ENCODE assay signal across 11 mouse cellular contexts in the genomic region with DNA sequence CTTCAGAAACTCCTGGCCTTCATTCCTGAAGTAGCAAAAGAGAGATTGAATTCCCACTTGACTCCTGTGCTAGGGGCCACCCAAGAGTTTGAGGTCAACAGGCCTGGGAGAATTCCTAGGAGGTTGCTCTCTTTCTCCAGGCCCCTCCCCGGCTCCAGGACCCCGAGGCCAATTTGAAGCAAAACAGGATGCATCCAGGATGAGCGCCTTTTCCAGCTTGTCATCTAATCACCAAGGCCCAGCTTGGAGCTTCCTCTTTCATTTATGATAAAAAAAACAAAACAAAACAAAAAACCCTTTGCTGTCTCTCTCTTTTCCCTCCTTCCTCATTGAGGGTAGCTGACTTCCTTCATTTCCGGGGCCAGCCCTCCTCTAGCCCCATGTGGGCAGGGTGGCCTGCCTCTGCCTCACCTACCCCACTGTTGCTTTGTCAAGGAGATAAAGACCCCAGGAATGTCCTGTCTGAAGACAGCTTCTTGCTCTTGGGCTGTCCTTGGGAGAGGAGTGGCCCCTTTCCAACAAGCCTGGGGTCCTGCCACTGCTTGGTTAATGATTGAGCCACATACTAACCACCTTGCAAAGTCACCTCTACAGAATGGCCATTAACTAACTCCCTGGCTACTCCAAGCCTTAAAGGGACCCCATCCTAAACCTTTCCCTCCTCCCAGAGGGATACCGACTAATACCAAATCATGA. TPM values are rescaled to one million over a fixed set of nuclear protein-coding genes. Genes with fewer than 3 reads are reported as not detected.
DNase-seq lines count a peak whose midpoint lies in the region; ATAC-seq lines count a peak whose summit lies in the region.
"Had no signal": no experiment of that assay in that cellular context is flagged by ENCODE, and none has a peak within 500 bp of the region (broad histone marks: within the 10 kb centered on the region; RNA-seq: fewer than 3 reads in every experiment).

No protein-coding gene starts in this region.

- 0 out of 2 replicates have a peak, but pooled peaks cover 14% of the 10 kb centered on the region for H3K27me3 ChIP-seq in intestine, embryonic 14.5 days (replicated peaks; ENCODE audit: control insufficient read depth, insufficient read depth, low read length)
- peaks cover 7% of the 10 kb centered on the region; the same call in 1 of the 2 replicates for H3K27me3 ChIP-seq in intestine, embryonic 15.5 days (replicated peaks)
- H3K27me3 ChIP-seq in forebrain, embryonic 14.5 days (replicated peaks; ENCODE audit: control insufficient read depth, insufficient read depth, low read length), result 0 out of 2 replicates have a peak, but pooled peaks cover 15% of the 10 kb centered on the region

- H3K79me2 ChIP-seq in macrophage (ENCODE audit: inconsistent target), result peaks cover 82% of the 10 kb centered on the region

- peak overlapping the region; percentile 4; the same call in 1 of the 2 replicates for H3K4me2 ChIP-seq in intestine, embryonic 14.5 days (ENCODE audit: low read length)
- no peak overlapping the region; the same call in 1 of the 2 replicates for H3K4me2 ChIP-seq in intestine, embryonic 15.5 days (replicated peaks)
- no peak overlapping the region for H3K4me2 ChIP-seq in forebrain, embryonic 14.5 days (ENCODE audit: low read length)
- H3K4me2 ChIP-seq: embryonic facial prominence, embryonic 15.5 days had no signal

- no peaks in the 10 kb centered on the region; the same call in 1 of the 2 replicates for H3K4me1 ChIP-seq in intestine, embryonic 14.5 days (replicated peaks; ENCODE audit: control insufficient read depth, insufficient read depth, low read length)
- no peaks in the 10 kb centered on the region for H3K4me1 ChIP-seq in intestine, embryonic 15.5 days (replicated peaks)
- H3K4me1 ChIP-seq in forebrain, embryonic 14.5 days (ENCODE audit: control insufficient read depth, insufficient read depth, low read length), result no peaks in the 10 kb centered on the region

- no peak for DNase-seq in intestine, embryonic 14.5 days (ENCODE audit: low spot score)
- peak; percentile 64 for DNase-seq in heart, adult 8-10 months (ENCODE audit: low spot score)
- DNase-seq in kidney, adult 9 months, result peak; percentile 89
- no peak for DNase-seq in forebrain, embryonic 14.5 days (ENCODE audit: low spot score)
- no peak for DNase-seq in left cerebral cortex, adult 11 months (ENCODE audit: low spot score)
- no peak for DNase-seq in left cerebral cortex, postnatal 36 days (ENCODE audit: low spot score in 2 of 2)
- DNase-seq: adrenal gland, postnatal 25 days had no signal

- WGBS in intestine, embryonic 14.5 days, result 44% methylated on average over 5 of the region's 5 CpGs
- 57% methylated on average over 5 of the region's 5 CpGs for WGBS in intestine, embryonic 15.5 days
- WGBS in macrophage (ENCODE audit: missing documents), result 43% methylated on average over 4 of the region's 5 CpGs
- WGBS in forebrain, embryonic 14.5 days, result 72% methylated on average over 5 of the region's 5 CpGs

- H3K27ac ChIP-seq in intestine, embryonic 14.5 days (ENCODE audit: low read depth), result no peak overlapping the region
- H3K27ac ChIP-seq in intestine, embryonic 15.5 days, result no peak overlapping the region
- H3K27ac ChIP-seq in macrophage, result peak overlapping the region; percentile 89
- H3K27ac ChIP-seq in forebrain, embryonic 14.5 days (ENCODE audit: low read depth, low read length), result no peak overlapping the region
- H3K27ac ChIP-seq: embryonic facial prominence, embryonic 15.5 days had no signal

- no peak for ATAC-seq in intestine, embryonic 14.5 days (replicated peaks; ENCODE audit: low FRiP score, low TSS enrichment, low read depth)
- no peak for ATAC-seq in intestine, embryonic 15.5 days
- no peak for ATAC-seq in forebrain, embryonic 14.5 days

- H3K36me3 ChIP-seq in intestine, embryonic 14.5 days (ENCODE audit: control insufficient read depth, insufficient read depth, low read length), result no peaks in the 10 kb centered on the region
- no peaks in the 10 kb centered on the region for H3K36me3 ChIP-seq in intestine, embryonic 15.5 days
- H3K36me3 ChIP-seq in macrophage (ENCODE audit: inconsistent target), result no peaks in the 10 kb centered on the region
- no peaks in the 10 kb centered on the region for H3K36me3 ChIP-seq in forebrain, embryonic 14.5 days (ENCODE audit: control insufficient read depth, insufficient read depth, low read length)
- H3K36me3 ChIP-seq: embryonic facial prominence, embryonic 15.5 days had no signal

- no peak overlapping the region for H3K9ac ChIP-seq in intestine, embryonic 14.5 days (ENCODE audit: low read length)
- no peak overlapping the region for H3K9ac ChIP-seq in intestine, embryonic 15.5 days
- H3K9ac ChIP-seq in forebrain, embryonic 14.5 days (ENCODE audit: low read length), result no peak overlapping the region
- H3K9ac ChIP-seq: embryonic facial prominence, embryonic 15.5 days had no signal

- H3K4me3 ChIP-seq in intestine, embryonic 14.5 days (ENCODE audit: low read depth, low read length), result no peak overlapping the region
- no peak overlapping the region for H3K4me3 ChIP-seq in intestine, embryonic 15.5 days (replicated peaks)
- no peak overlapping the region for H3K4me3 ChIP-seq in macrophage (ENCODE audit: inconsistent target)
- H3K4me3 ChIP-seq in forebrain, embryonic 14.5 days (ENCODE audit: low read depth, low read length), result no peak overlapping the region
- H3K4me3 ChIP-seq: embryonic facial prominence, embryonic 15.5 days had no signal

- intact Hi-C loops in left cerebral cortex, postnatal 36 days (cut with DNase I), result no loop called here

- no peaks in the 10 kb centered on the region for H3K9me3 ChIP-seq in intestine, embryonic 14.5 days (ENCODE audit: control insufficient read depth, low read length)
- no peaks in the 10 kb centered on the region for H3K9me3 ChIP-seq in intestine, embryonic 15.5 days
- H3K9me3 ChIP-seq in forebrain, embryonic 14.5 days (replicated peaks; ENCODE audit: control insufficient read depth, low read length), result no peaks in the 10 kb centered on the region
- H3K9me3 ChIP-seq: embryonic facial prominence, embryonic 15.5 days had no signal

RNA-seq across cellular contexts. Expression of a gene that starts 43.5 kb away (rescaled TPM):
- 6.3 and 6.6 TPM in 2 replicates for polyA plus RNA-seq in intestine, embryonic 14.5 days (2014; fragmentation: Nextera tagmentation; extraction: Ambion mirVana)
- 7.3 and 7.5 TPM in 2 replicates for polyA plus RNA-seq in intestine, embryonic 15.5 days (2015; fragmentation: Nextera tagmentation; extraction: Ambion mirVana)
- total RNA-seq in heart, adult 8-10 months (2022), result 10 to 100 TPM; 26.1 to 28.2 (median 26.4) TPM
- 100 to 1,000 TPM in 7 of 26 experiments, 10 to 100 TPM in 19; 20.9 to 142 (median 62.6) TPM for total RNA-seq in macrophage (2018; cell fraction: chromatin; rRNA removed)
- total RNA-seq in macrophage (2018; cell fraction: cytosol; rRNA removed), result 10 to 100 TPM; 21.6 to 68.1 (median 33.3) TPM
- total RNA-seq in macrophage (2018; cell fraction: nucleus; rRNA removed), result 100 to 1,000 TPM in 1 of 26 experiments, 10 to 100 TPM in 25; 22.9 to 107 (median 44.6) TPM
- 38.4 to 50.2 TPM (median 42.6 TPM) in 3 replicates for polyA plus RNA-seq in macrophage (2018)
- polyA plus RNA-seq in forebrain, embryonic 14.5 days (2014; fragmentation: Nextera tagmentation; extraction: Ambion mirVana), result 2.7 and 3.1 TPM in 2 replicates
- total RNA-seq in left cerebral cortex, postnatal 36 days (2021), result 10 to 100 TPM; 37.8 to 44.9 TPM
- polyA plus RNA-seq: C2C12 had no signal

Comparison
In these comparisons a context has a peak if more than half of its experiments do, and no peak if none do; other contexts are left out.
1. DNase-seq: peak in heart, adult 8-10 months (single experiment) and kidney, adult 9 months (single experiment); none in intestine, embryonic 14.5 days (single experiment), forebrain, embryonic 14.5 days (single experiment), left cerebral cortex, adult 11 months (single experiment) and left cerebral cortex, postnatal 36 days (0 of 2).